Mouse (Mus musculus): Measurements from ENCODE around the gene Tnnt1.

GRCm38 (mm10) chr7:4497271-4497903, 18.8 kb downstream of the Tnnt1 start:
- TF ChIP-seq POLR2A (IDR thresholded peaks at IDR 0.05; ENCODE audit: low read depth, low read length) (no peak), CTCF (IDR thresholded peaks at IDR 0.05; ENCODE audit: borderline replicate concordance, insufficient read depth, low read length) (no peak)
